Mouse (Mus musculus) erythroblast, embryonic 14.5 days (primary cell): ENCODE measurements at regions not wholly inside any gene's neighbourhood (a gene's known extent, or its start where the extent isn't known, plus 50 kb on each side); places are given as distances from the start of the nearest gene placed in this dataset.

Experiments used
- GATA1 ChIP-seq: IDR thresholded peaks from 2 replicates; pipeline ENCODE4 v1.6.1; 2012; ENCODE audit warnings: low read length, inconsistent platforms, mixed read lengths
- TAL1 ChIP-seq: IDR thresholded peaks from 3 replicates; pipeline ENCODE4 v1.6.1; 2012; ENCODE audit warnings: low read length, inconsistent platforms, mixed read lengths

GRCm38 (mm10) chr3:66501865-66502264 is 205.2 kb upstream of the Veph1 start:
- TF ChIP-seq GATA1 (no peak), TAL1 (no peak)
